Comparison of ENCODE assay signal across 8 mouse cellular contexts in the genomic region with DNA sequence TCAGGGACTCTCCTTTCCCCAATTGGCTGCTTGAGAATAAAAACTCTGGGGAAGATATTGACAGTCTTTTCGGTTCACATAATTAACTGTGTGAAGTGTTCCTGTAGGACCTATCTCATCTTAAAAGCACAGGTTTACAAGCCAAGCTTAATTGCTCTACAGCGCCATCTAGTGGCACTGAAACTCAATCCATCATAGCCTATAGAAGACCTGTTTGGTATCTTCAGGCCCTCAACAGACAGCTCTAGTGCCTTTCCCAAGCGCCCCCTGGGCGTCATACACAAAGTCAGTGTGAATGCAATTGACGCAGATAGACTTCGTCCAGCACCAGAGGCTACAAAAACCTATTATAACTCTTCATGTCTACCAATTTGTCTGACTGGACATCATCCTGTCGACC.
DNase-seq lines count a peak whose midpoint lies in the region; ATAC-seq and TF ChIP-seq lines count a peak whose summit lies in the region.

No protein-coding gene starts in this region.

- no peak overlapping the region for H3K4me2 ChIP-seq in midbrain, postnatal 0 days (ENCODE audit: low read depth, low read length, poor library complexity, severe bottlenecking)
- no peak overlapping the region for H3K4me2 ChIP-seq in stomach, embryonic 16.5 days (ENCODE audit: low read depth, low read length)

- TF ChIP-seq POLR2A in cerebellum, adult 2 months (IDR thresholded peaks at IDR 0.05; ENCODE audit: borderline replicate concordance, insufficient read depth, low read length), result no peak
- TF ChIP-seq POLR2A in kidney, adult 2 months (IDR thresholded peaks at IDR 0.05; ENCODE audit: low read depth, low read length), result no peak

- H3K27ac ChIP-seq in cerebellum, adult 2 months (ENCODE audit: insufficient read depth, low read length), result no peak overlapping the region
- no peak overlapping the region for H3K27ac ChIP-seq in kidney, adult 2 months (ENCODE audit: insufficient read depth, low read depth, low read length)
- no peak overlapping the region for H3K27ac ChIP-seq in limb, embryonic 10.5 days
- no peak overlapping the region for H3K27ac ChIP-seq in midbrain, postnatal 0 days (ENCODE audit: low read depth, low read length)
- no peak overlapping the region for H3K27ac ChIP-seq in stomach, embryonic 16.5 days (ENCODE audit: low read length)

- DNase-seq in urinary bladder, postnatal 14 days (ENCODE audit: low spot score), result peak; percentile 84
- DNase-seq in urinary bladder, postnatal 10 days (ENCODE audit: low spot score), result no peak
- peak; percentile 54 to 57 for DNase-seq in cerebellum, adult 2 months
- peak; percentile 67 for DNase-seq in kidney, adult 2 months
- DNase-seq in limb, embryonic 10.5 days (ENCODE audit: low spot score), result peak; percentile 76
- peak; percentile 85 for DNase-seq in midbrain, postnatal 0 days (ENCODE audit: low spot score)

- H3K9me3 ChIP-seq in limb, embryonic 10.5 days (replicated peaks), result no peaks in the 10 kb centered on the region
- no peaks in the 10 kb centered on the region for H3K9me3 ChIP-seq in midbrain, postnatal 0 days (ENCODE audit: low read length)
- H3K9me3 ChIP-seq in stomach, embryonic 16.5 days (replicated peaks; ENCODE audit: control insufficient read depth, low read length), result no peaks in the 10 kb centered on the region

- 36% methylated on average over 7 of the region's 7 CpGs for WGBS in cerebellum, adult 2 months
- 35% methylated on average over 7 of the region's 7 CpGs for WGBS in kidney, adult 2 months
- WGBS in limb, embryonic 10.5 days, result 39% methylated on average over 7 of the region's 7 CpGs
- 42% methylated on average over 7 of the region's 7 CpGs for WGBS in midbrain, postnatal 0 days
- WGBS in stomach, embryonic 16.5 days, result 39% methylated on average over 7 of the region's 7 CpGs

- TF ChIP-seq CTCF in cerebellum, adult 2 months (IDR thresholded peaks at IDR 0.05; ENCODE audit: borderline replicate concordance, insufficient read depth, low read depth, low read length), result peak; percentile 44; the same call in 1 of the 2 replicates
- peak; percentile 36 for TF ChIP-seq CTCF in kidney, adult 2 months (conservative IDR thresholded peaks at IDR 0.05; ENCODE audit: insufficient read depth, insufficient read length, low read depth, low read length)
- TF ChIP-seq CTCF in midbrain, postnatal 0 days (IDR thresholded peaks at IDR 0.05), result peak; percentile 74

- H3K9ac ChIP-seq in midbrain, postnatal 0 days (replicated peaks; ENCODE audit: low read length, poor library complexity, severe bottlenecking), result no peak overlapping the region
- H3K9ac ChIP-seq in stomach, embryonic 16.5 days (ENCODE audit: low read length), result no peak overlapping the region

- H3K4me1 ChIP-seq in cerebellum, adult 2 months (ENCODE audit: control insufficient read depth, insufficient read depth, low read length), result no peaks in the 10 kb centered on the region
- H3K4me1 ChIP-seq in kidney, adult 2 months (ENCODE audit: control insufficient read depth, insufficient read depth, low read length), result no peaks in the 10 kb centered on the region
- H3K4me1 ChIP-seq in limb, embryonic 10.5 days, result no peaks in the 10 kb centered on the region
- H3K4me1 ChIP-seq in midbrain, postnatal 0 days (ENCODE audit: insufficient read depth, low read length), result no peaks in the 10 kb centered on the region
- H3K4me1 ChIP-seq in stomach, embryonic 16.5 days (ENCODE audit: control insufficient read depth, insufficient read depth, low read length), result no peaks in the 10 kb centered on the region

- H3K4me3 ChIP-seq in cerebellum, adult 2 months (replicated peaks; ENCODE audit: insufficient read depth, low read depth, low read length), result no peak overlapping the region
- H3K4me3 ChIP-seq in kidney, adult 2 months (ENCODE audit: insufficient read depth, low read depth, low read length), result no peak overlapping the region
- no peak overlapping the region for H3K4me3 ChIP-seq in limb, embryonic 10.5 days
- H3K4me3 ChIP-seq in midbrain, postnatal 0 days (ENCODE audit: low read depth, low read length), result no peak overlapping the region
- H3K4me3 ChIP-seq in stomach, embryonic 16.5 days (replicated peaks; ENCODE audit: low read length), result no peak overlapping the region

- H3K36me3 ChIP-seq in kidney, adult 2 months (ENCODE audit: control insufficient read depth, insufficient read depth, low read length), result no peaks in the 10 kb centered on the region
- no peaks in the 10 kb centered on the region for H3K36me3 ChIP-seq in limb, embryonic 10.5 days
- no peaks in the 10 kb centered on the region for H3K36me3 ChIP-seq in midbrain, postnatal 0 days (ENCODE audit: insufficient read depth, low read length)
- H3K36me3 ChIP-seq in stomach, embryonic 16.5 days (ENCODE audit: control insufficient read depth, insufficient read depth, low read length), result no peaks in the 10 kb centered on the region

- H3K27me3 ChIP-seq in cerebellum, adult 2 months (ENCODE audit: control insufficient read depth, insufficient read depth, low read length), result no peaks in the 10 kb centered on the region
- no peaks in the 10 kb centered on the region for H3K27me3 ChIP-seq in kidney, adult 2 months (replicated peaks; ENCODE audit: control insufficient read depth, insufficient read depth, low read length)
- H3K27me3 ChIP-seq in limb, embryonic 10.5 days (ENCODE audit: low read depth, poor library complexity, severe bottlenecking), result no peaks in the 10 kb centered on the region
- no peaks in the 10 kb centered on the region for H3K27me3 ChIP-seq in midbrain, postnatal 0 days (ENCODE audit: insufficient read depth, low read length)
- no peaks in the 10 kb centered on the region for H3K27me3 ChIP-seq in stomach, embryonic 16.5 days (ENCODE audit: control insufficient read depth, insufficient read depth, low read length)

- peak; percentile 93 for ATAC-seq in frontal cortex, adult (ENCODE audit: low TSS enrichment)
- ATAC-seq in midbrain, postnatal 0 days (ENCODE audit: low FRiP score), result no peak
- peak; percentile 66; the same call in 1 of the 2 replicates for ATAC-seq in stomach, embryonic 16.5 days (ENCODE audit: insufficient read depth, low FRiP score)
